In genomic region chr12:112985346-112985745, GRCm38 (mm10) we compare ENCODE assay signal across 1 mouse cellular context.
A peak's percentile ranks its signal among the peaks of the same experiment; 100 is the strongest.
TF ChIP-seq lines count a peak whose summit lies in the region.

No protein-coding gene starts in this region.

TF ChIP-seq in MEL, 35 proteins besides CTCF, POLR2A, EP300 and RAD21:
- no peak for TF ChIP-seq GATA1 (IDR thresholded peaks at IDR 0.05; ENCODE audit: low read depth, low read length)
- TF ChIP-seq MAX (IDR thresholded peaks at IDR 0.05; ENCODE audit: low read length) = no peak
- TF ChIP-seq SIN3A (IDR thresholded peaks at IDR 0.05; ENCODE audit: low read length) = no peak
- TF ChIP-seq JUND (IDR thresholded peaks at IDR 0.05; ENCODE audit: low read depth, low read length) = no peak
- 0 out of 2 replicates have a peak, but pooled peaks have one; percentile 18 for TF ChIP-seq SMC3 (IDR thresholded peaks at IDR 0.05; ENCODE audit: low read depth, low read length)
- TF ChIP-seq NRF1 (IDR thresholded peaks at IDR 0.05; ENCODE audit: insufficient read depth, low read depth, low read length, poor library complexity, severe bottlenecking) = no peak
- no peak for TF ChIP-seq POLR2AphosphoS5 (IDR thresholded peaks at IDR 0.05; ENCODE audit: borderline replicate concordance, low read depth, low read length)
